Mouse (Mus musculus) frontal cortex, postnatal 36 days (tissue): ENCODE data around the gene Nfib.

Experiments used
- DNase-seq, 2 experiments: peaks; one replicate each; pipeline ENCODE4 v3.0.0; 2022; ENCODE audit warnings: low spot score in 2 of 2

Gene Nfib

GRCm38 (mm10) chr4:82466144-82466543 is 239.4 kb downstream of the Nfib start:
- DNase-seq = no peak

GRCm38 (mm10) chr4:82464051-82464632 is 241.4 kb downstream of the Nfib start:
- DNase-seq = peak in 1 of 2 experiments; percentile 55

GRCm38 (mm10) chr4:82463189-82463715 is 242.3 kb downstream of the Nfib start:
- no peak for DNase-seq

- DNase-seq = no peak
These were observed 243.9 kb downstream of the Nfib start for GRCm38 (mm10) chr4:82461676-82462075.

DNA sequence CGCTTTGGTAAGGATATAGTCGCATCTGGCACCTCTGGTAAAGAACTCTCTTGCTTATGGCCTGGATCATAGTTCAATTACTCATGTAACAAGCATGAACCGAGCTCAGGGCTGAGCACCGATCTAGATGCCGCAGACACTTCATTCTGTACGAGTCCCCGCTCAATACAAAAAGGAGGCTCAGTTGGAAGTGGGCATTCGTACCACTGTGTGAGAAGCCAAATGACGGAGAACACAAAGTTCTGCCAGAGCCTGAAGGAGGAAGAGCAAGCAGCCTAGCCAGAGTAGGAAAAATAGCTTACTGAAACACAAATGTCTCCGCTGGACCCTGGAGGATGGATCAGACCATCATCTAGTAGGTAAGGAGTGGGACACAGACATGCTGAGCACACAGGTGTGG is 246.7 kb downstream of the Nfib start:
- no peak for DNase-seq

GRCm38 (mm10) chr4:82456908-82457307 is 248.6 kb downstream of the Nfib start:
- no peak for DNase-seq

GRCm38 (mm10) chr4:82456323-82456713 is 249.2 kb downstream of the Nfib start:
- DNase-seq = no peak

DNA sequence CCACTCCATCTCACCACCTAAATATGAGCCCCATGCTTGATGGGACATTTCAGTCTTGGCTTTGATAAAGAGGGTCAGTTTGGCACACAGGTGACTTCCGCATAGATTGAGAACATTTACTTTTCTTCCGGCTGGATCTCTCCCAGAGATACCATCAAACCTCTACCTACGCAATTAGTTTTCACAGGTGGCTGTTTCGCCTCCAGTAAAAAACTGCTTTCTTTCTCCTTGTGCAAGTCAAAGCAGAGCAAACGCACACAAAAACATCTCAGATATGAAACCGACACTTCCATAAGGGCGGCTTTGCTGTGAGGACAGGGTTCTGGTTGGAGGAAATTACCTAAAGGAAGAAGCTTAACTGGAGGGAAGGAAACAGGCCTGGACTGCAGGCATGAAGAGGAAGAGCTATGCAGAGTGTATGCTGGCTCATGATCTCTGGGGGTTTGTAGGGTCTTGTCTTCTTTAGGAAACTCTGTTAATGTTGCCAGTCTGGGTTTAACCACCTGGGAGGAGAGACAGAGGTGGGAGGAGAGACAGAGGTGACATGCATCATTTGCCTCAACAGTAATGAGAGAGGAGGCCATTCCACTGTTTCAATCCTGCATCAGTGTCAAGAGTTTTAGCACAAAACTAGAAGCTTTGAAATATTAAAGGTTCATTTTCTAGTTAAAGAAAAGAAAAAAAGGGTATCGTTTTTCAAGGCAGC is 249.8 kb downstream of the Nfib start:
- DNase-seq = no peak

DNA sequence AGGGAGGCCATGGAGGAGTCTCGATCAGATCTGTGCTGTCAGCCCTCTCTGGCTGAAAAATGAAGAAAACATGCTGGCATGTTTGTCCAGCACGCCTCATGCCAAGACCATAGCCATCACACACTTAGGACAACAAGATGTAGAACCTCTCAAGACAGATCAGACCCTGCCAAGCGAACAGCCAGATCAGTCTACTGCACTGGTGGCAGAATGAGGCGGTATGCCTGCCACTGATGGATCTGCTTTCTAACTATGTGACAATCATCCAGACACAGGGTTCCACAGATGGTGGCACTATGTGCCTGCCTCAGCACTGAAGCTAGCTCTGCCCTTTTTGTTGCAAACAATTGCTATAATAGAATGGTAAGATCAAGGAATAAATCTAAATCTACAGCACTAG is 250.6 kb downstream of the Nfib start:
- DNase-seq = no peak

DNA sequence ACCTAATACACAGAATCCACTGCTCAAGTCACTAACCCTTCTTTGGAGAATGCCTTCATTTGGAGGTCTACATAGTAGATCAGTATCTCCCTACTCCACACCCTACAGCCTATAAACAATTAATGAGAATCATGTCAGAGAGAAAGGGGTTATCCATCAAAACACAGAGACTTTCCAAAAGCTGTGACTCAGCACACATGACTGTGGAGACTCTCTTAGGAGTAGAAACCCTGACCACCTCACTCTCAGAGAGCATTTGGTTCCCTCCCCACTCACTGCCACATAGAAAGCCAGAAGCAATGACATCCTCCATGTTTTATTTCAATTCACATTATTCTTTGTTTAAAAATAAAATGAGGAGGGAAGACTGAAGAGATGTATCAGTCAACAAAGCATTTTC is 252.2 kb downstream of the Nfib start:
- no peak for DNase-seq

- DNase-seq = no peak
These were observed 252.6 kb downstream of the Nfib start for GRCm38 (mm10) chr4:82452905-82453304.

DNA sequence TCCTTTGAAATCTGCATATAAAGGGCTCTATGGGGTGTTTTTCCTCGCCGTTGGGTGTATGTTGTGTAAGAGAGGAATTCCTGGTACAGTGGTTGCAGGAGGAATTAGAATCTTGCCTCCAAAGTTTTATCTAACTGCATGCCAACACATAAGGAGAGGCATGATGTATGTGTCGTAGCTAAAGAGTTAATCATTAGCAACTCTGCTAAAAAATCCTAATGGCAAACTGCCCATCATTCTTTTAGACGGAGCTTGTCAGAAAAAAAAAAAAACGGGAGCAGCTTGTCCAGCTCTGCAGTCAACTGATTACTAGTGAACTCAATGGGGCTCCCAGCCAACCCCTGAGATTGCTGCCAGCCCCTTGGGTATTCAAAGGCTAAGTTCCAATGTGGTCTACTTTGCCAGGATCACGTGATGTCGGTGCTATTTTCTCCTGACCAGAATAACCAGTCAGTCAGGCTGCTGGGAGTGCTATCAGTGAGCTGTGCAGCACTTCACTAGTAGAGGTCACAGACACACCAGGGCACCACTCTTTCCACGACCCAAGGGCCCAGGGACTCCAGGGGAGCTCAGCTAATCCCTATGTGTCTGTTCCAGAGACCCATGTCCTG is 258.4 kb downstream of the Nfib start:
- peak; percentile 51 to 70 for DNase-seq

GRCm38 (mm10) chr4:82444078-82444477 is 261.5 kb downstream of the Nfib start:
- no peak for DNase-seq

DNA sequence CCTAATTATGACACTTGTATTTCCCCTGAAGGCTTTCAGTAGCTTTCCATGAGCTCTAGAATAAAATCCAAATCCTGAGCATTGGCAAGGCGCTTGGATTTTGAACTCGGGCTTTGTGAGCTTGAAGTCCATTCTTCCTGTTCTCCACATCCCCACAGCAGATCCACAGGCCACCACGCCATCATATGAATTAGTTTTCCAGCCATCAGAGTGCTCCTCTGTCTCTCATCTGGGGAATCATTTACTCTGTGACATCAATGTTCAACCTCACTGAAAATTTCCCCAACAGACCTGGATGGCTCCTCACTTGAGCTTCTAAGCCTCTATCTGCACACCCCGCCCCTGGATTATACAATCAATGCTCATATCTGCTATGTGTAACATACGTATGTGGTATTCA is 262.1 kb downstream of the Nfib start:
- DNase-seq = no peak

- DNase-seq = no peak
These were observed 262.5 kb downstream of the Nfib start for GRCm38 (mm10) chr4:82443003-82443402.

GRCm38 (mm10) chr4:82440606-82441005 is 264.9 kb downstream of the Nfib start:
- DNase-seq = no peak

DNA sequence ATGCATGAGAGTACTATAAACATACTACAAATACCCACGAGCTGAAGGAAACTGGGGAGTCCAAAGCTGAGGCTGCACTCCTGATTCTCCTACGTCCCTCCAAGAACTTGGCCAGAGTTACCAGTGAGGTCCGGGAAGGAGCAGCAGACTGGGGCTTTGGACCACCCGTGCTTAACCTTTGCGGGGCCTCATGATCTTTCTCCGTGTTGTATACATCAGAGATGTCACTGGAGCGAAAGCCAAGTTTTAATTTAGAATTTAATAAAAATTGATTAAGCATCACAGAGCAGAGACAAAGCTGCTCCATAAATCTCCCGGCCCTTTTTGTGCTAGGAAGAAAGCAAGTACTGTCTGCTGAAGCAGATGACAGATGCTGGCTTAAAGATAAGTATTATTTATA is 265.7 kb downstream of the Nfib start:
- DNase-seq = no peak

DNA sequence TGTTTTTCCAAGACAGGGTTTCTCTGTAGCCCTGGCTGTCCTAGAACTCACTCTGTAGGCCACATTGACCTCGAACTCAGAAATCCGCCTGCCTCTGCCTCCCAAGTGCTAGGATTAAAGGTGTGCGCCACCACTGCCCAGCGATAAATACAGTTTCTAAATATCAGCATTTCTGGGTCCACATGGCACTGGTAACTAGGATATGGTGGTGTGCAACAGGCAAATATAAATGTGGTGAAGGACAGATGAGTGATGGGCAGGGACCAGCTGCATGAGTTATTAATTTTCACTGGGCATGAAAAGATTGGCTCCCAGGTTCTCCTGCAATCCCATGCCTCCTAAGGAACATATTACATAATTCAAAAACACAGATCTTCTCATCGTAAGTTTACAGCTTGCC is 266.9 kb downstream of the Nfib start:
- no peak for DNase-seq

GRCm38 (mm10) chr4:82437533-82438318 is 267.8 kb downstream of the Nfib start:
- no peak for DNase-seq

DNA sequence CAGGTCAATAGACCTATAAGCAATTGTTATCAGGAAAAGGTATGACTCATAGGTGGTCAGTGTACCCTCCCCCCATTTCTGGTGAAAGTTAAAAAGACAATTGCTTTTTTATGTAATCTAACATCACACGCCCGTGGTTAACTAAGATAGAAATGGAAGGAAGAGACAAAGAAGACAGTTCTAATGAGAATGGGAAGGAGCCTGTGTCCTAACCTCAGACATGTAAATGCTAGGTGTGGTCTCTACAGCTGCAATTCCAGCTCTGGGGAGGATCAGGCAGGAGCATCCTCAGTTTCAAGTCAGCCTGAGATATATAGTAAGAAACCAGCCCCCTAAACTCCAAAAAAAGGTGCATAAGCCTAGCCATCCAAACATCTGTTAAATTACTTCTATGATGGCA is 268.9 kb downstream of the Nfib start:
- DNase-seq = no peak

DNA sequence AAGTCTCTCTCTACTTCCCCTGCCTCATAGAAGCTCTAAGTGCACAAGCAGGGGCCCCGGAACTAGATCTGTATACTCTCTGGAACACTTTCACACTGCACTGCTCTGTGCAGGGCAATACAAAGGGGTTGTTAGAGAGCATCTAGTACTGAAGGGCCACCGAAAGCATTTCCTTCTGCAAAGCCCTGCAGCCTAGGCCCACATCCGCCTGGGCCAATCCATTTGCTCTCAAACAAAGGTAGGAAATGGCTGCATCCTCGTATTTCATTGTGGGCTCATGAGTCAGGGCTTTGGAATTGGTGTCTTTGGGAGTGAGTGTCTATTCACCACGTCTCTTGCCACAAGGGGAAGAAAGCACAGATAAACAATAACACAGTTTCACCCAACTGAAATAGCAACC is 269.8 kb downstream of the Nfib start:
- DNase-seq = no peak
